ENCODE assay signal across 22 mouse cellular contexts in genomic region chr1:64091591-64091990, GRCm38 (mm10). TPM values are rescaled to one million over a fixed set of nuclear protein-coding genes. Genes with fewer than 3 reads are reported as not detected.
A peak's percentile ranks its signal among the peaks of the same experiment; 100 is the strongest.
DNase-seq lines count a peak whose midpoint lies in the region; ATAC-seq and TF ChIP-seq lines count a peak whose summit lies in the region.
"Had no signal": no experiment of that assay in that cellular context is flagged by ENCODE, and none has a peak within 500 bp of the region (broad histone marks: within the 10 kb centered on the region; RNA-seq: fewer than 3 reads in every experiment).

No protein-coding gene starts in this region.

- no peak for DNase-seq in cerebellum, adult 2 months
- DNase-seq in cerebellum, postnatal 14 days: no peak
- DNase-seq in hindbrain, embryonic 10.5 days (ENCODE audit: low spot score): no peak
- DNase-seq in hindbrain, postnatal 0 days (ENCODE audit: low spot score): no peak
- no peak for DNase-seq in frontal cortex, postnatal 14 days (ENCODE audit: low spot score in 2 of 2)
- DNase-seq: adrenal gland, postnatal 10 days; B cell, adult 2 months; cerebellum, adult 8-10 months; cerebellum, postnatal 25 days; gastrocnemius, postnatal 36 days; heart, postnatal 14 days; kidney, adult 18-20 months had no signal

- H3K36me3 ChIP-seq in hindbrain, embryonic 10.5 days: no peaks in the 10 kb centered on the region
- no peaks in the 10 kb centered on the region; the same call in 1 of the 2 replicates for H3K36me3 ChIP-seq in hindbrain, postnatal 0 days (ENCODE audit: insufficient read depth, low read length)
- H3K36me3 ChIP-seq: embryonic facial prominence, embryonic 13.5 days; forebrain, embryonic 12.5 days; G1E; heart, embryonic 15.5 days; intestine, embryonic 15.5 days had no signal

- ATAC-seq in hindbrain, postnatal 0 days: no peak
- no peak for ATAC-seq in megakaryocyte progenitor cell, adult 5-6 weeks (replicated peaks; ENCODE audit: poor library complexity)
- ATAC-seq: CD4-positive, CD25-positive, alpha-beta regulatory T cell, adult 4 months; forebrain, embryonic 16.5 days; intestine, embryonic 15.5 days had no signal

- H3K9ac ChIP-seq in hindbrain, postnatal 0 days (replicated peaks; ENCODE audit: low read length): no peak overlapping the region
- H3K9ac ChIP-seq: embryonic facial prominence, embryonic 13.5 days; forebrain, embryonic 12.5 days; heart, embryonic 15.5 days; intestine, embryonic 15.5 days had no signal

- no peak overlapping the region for H3K4me2 ChIP-seq in hindbrain, postnatal 0 days (ENCODE audit: low read depth, low read length)
- H3K4me2 ChIP-seq: embryonic facial prominence, embryonic 13.5 days; forebrain, embryonic 12.5 days; heart, embryonic 11.5 days; heart, embryonic 15.5 days; intestine, embryonic 15.5 days had no signal

- WGBS in cerebellum, adult 2 months: 82% methylated on average over 9 of the region's 9 CpGs
- WGBS in hindbrain, embryonic 10.5 days: 68% methylated on average over 9 of the region's 9 CpGs
- WGBS in hindbrain, postnatal 0 days: 63% methylated on average over 9 of the region's 9 CpGs

- TF ChIP-seq CTCF in cerebellum, adult 2 months (IDR thresholded peaks at IDR 0.05; ENCODE audit: borderline replicate concordance, insufficient read depth, low read depth, low read length): no peak
- no peak for TF ChIP-seq CTCF in hindbrain, postnatal 0 days (IDR thresholded peaks at IDR 0.05; ENCODE audit: low read depth)

- H3K9me3 ChIP-seq in hindbrain, embryonic 10.5 days: no peaks in the 10 kb centered on the region
- H3K9me3 ChIP-seq in hindbrain, postnatal 0 days (ENCODE audit: low read length): no peaks in the 10 kb centered on the region
- H3K9me3 ChIP-seq: embryonic facial prominence, embryonic 13.5 days; forebrain, embryonic 12.5 days; G1E; heart, embryonic 15.5 days; intestine, embryonic 15.5 days had no signal

- H3K4me1 ChIP-seq in cerebellum, adult 2 months (ENCODE audit: control insufficient read depth, insufficient read depth, low read length): peaks cover 28% of the 10 kb centered on the region
- H3K4me1 ChIP-seq in hindbrain, embryonic 10.5 days (replicated peaks): peaks cover 43% of the 10 kb centered on the region
- peaks cover 24% of the 10 kb centered on the region for H3K4me1 ChIP-seq in hindbrain, postnatal 0 days (ENCODE audit: insufficient read depth, low read length)
- peaks cover 40% of the 10 kb centered on the region for H3K4me1 ChIP-seq in brown adipose tissue, adult 24 weeks (ENCODE audit: control insufficient read depth, insufficient read depth, insufficient read length, low read length)

- TF ChIP-seq POLR2A in cerebellum, adult 2 months (IDR thresholded peaks at IDR 0.05; ENCODE audit: borderline replicate concordance, insufficient read depth, low read length): no peak

- no peaks in the 10 kb centered on the region for H3K27me3 ChIP-seq in cerebellum, adult 2 months (ENCODE audit: control insufficient read depth, insufficient read depth, low read length)
- H3K27me3 ChIP-seq in hindbrain, embryonic 10.5 days (ENCODE audit: insufficient read depth, poor library complexity, severe bottlenecking): no peaks in the 10 kb centered on the region
- H3K27me3 ChIP-seq in hindbrain, postnatal 0 days (ENCODE audit: insufficient read depth, low read length): no peaks in the 10 kb centered on the region
- H3K27me3 ChIP-seq: embryonic facial prominence, embryonic 13.5 days; forebrain, embryonic 12.5 days; heart, embryonic 15.5 days; intestine, embryonic 15.5 days had no signal

- H3K27ac ChIP-seq in cerebellum, adult 2 months (ENCODE audit: insufficient read depth, low read length): 0 out of 2 replicates have a peak overlapping the region, but pooled peaks have one; percentile 27
- H3K27ac ChIP-seq in hindbrain, embryonic 10.5 days: peak overlapping the region; percentile 12; the same call in 1 of the 2 replicates
- no peak overlapping the region for H3K27ac ChIP-seq in hindbrain, postnatal 0 days
- peak overlapping the region; percentile 15; the same call in 1 of the 2 replicates for H3K27ac ChIP-seq in brown adipose tissue, adult 24 weeks (replicated peaks; ENCODE audit: low read depth, low read length)
- H3K27ac ChIP-seq: embryonic facial prominence, embryonic 13.5 days; forebrain, embryonic 12.5 days; heart, embryonic 15.5 days; intestine, embryonic 15.5 days had no signal

- H3K4me3 ChIP-seq in cerebellum, adult 2 months (replicated peaks; ENCODE audit: insufficient read depth, low read depth, low read length): no peak overlapping the region
- no peak overlapping the region for H3K4me3 ChIP-seq in hindbrain, embryonic 10.5 days
- H3K4me3 ChIP-seq in hindbrain, postnatal 0 days (ENCODE audit: low read length): no peak overlapping the region
- no peak overlapping the region for H3K4me3 ChIP-seq in brown adipose tissue, adult 24 weeks (ENCODE audit: insufficient read depth, low read depth, low read length)
- H3K4me3 ChIP-seq: embryonic facial prominence, embryonic 13.5 days; forebrain, embryonic 12.5 days; heart, embryonic 15.5 days; intestine, embryonic 15.5 days had no signal

RNA-seq across cellular contexts. Expression of gene Klf7, which starts 30.5 kb away (rescaled TPM):
- polyA plus RNA-seq in cerebellum, adult 2 months (2012; rRNA removed): 19.7 and 21.5 TPM in 2 replicates
- polyA plus RNA-seq in hindbrain, embryonic 10.5 days (2016; fragmentation: Nextera tagmentation; extraction: Ambion mirVana): 21.7 and 28.3 TPM in 2 replicates
- 47.3 and 48.0 TPM in 2 replicates for total RNA-seq in hindbrain, postnatal 0 days (2014; rRNA removed)
- 115 and 120 TPM in 2 replicates for polyA plus RNA-seq in hindbrain, postnatal 0 days (2015; fragmentation: Nextera tagmentation; extraction: Ambion mirVana)
- polyA plus RNA-seq in brown adipose tissue, adult 24 weeks (2012; ENCODE audit: insufficient read depth, insufficient read length, missing spikeins): 3.5 and 5.8 TPM in 2 replicates
- total RNA-seq in megakaryocyte progenitor cell, adult 5-6 weeks (2015): 5.5 and 6.8 TPM in 2 replicates
- 3.0 and 7.0 TPM in 2 replicates for total RNA-seq in megakaryocyte progenitor cell, adult 5-6 weeks (2017)
- polyA plus RNA-seq: G1E had no signal
